ENCODE assay signal across 7 mouse cellular contexts in the genomic region with DNA sequence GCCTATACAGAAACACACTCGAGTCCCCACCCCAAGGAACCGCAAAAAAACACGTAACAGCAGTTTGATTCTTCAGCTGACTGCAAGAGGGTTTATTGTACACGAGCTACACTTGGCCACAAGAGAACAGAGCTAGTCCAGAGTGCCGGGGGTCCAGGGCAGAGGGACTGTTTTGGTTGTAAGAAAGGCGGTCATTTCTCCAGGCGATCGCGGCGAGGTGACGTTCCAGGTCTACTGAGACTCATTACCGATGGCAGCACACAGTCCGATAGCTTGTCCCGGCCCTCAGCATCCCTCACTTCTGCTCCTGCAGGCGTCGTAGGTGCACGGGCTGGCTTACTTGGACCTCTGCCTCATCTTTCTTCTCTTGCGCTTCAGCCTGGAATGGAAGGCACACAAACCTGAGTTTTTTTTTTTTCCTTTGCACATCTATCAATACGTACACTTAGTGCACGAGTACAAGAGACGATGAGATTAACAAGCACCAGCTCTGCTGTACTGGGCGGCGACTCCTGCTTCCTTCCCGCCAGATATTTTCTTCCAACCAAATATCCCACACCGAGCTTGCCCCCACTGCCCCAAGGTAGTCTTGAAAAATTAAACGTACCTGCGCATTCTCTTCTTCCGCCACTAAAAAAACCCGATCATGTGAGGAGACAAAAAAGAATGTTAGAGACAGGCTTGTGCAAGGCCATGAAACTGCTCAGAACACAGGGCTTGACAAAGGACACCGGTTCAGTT. TPM values are rescaled to one million over a fixed set of nuclear protein-coding genes. Genes with fewer than 3 reads are reported as not detected.
DNase-seq lines count a peak whose midpoint lies in the region; ATAC-seq and TF ChIP-seq lines count a peak whose summit lies in the region.
"Not testable (repeated sequence)": the region's sequence is repeated elsewhere in the genome, so short reads cannot be mapped to it uniquely, and the experiment has no call there.

No protein-coding gene starts in this region.

- peaks cover 10% of the 10 kb centered on the region for H3K4me1 ChIP-seq in bone marrow macrophage, adult 2 months (ENCODE audit: control insufficient read depth, insufficient read depth, low read length)
- H3K4me1 ChIP-seq in embryonic facial prominence, embryonic 15.5 days = peaks cover 13% of the 10 kb centered on the region; the same call in 1 of the 2 replicates
- H3K4me1 ChIP-seq in heart, embryonic 13.5 days = peaks cover 27% of the 10 kb centered on the region
- not testable (repeated sequence) for H3K4me1 ChIP-seq in intestine, postnatal 0 days (replicated peaks; ENCODE audit: control insufficient read depth, insufficient read depth, low read length)
- H3K4me1 ChIP-seq in megakaryocyte, embryonic 14.5 days = peaks cover 46% of the 10 kb centered on the region

- H3K27ac ChIP-seq in bone marrow macrophage, adult 2 months (ENCODE audit: insufficient read depth, low read depth, low read length) = peak overlapping the region; percentile 90
- H3K27ac ChIP-seq in embryonic facial prominence, embryonic 15.5 days (replicated peaks) = peak overlapping the region; percentile 97
- peak overlapping the region; percentile 97 for H3K27ac ChIP-seq in heart, embryonic 13.5 days (replicated peaks)
- H3K27ac ChIP-seq in intestine, postnatal 0 days (ENCODE audit: low read depth, low read length) = peak overlapping the region; percentile 89

- H3K4me3 ChIP-seq in bone marrow macrophage, adult 2 months (ENCODE audit: insufficient read depth, low read length) = peak overlapping the region; percentile 88
- peak overlapping the region; percentile 80 for H3K4me3 ChIP-seq in embryonic facial prominence, embryonic 15.5 days (replicated peaks)
- peak overlapping the region; percentile 83 for H3K4me3 ChIP-seq in heart, embryonic 13.5 days
- peak overlapping the region; percentile 77 for H3K4me3 ChIP-seq in intestine, postnatal 0 days (ENCODE audit: low read depth, low read length)
- H3K4me3 ChIP-seq in megakaryocyte, embryonic 14.5 days (replicated peaks) = peak overlapping the region; percentile 97

- TF ChIP-seq CTCF in bone marrow macrophage, adult 2 months (IDR thresholded peaks at IDR 0.05; ENCODE audit: low read depth, low read length); intestine, postnatal 0 days (IDR thresholded peaks at IDR 0.05; ENCODE audit: low read depth): not testable (repeated sequence)

- not testable (repeated sequence) for TF ChIP-seq POLR2A in bone marrow macrophage, adult 2 months (IDR thresholded peaks at IDR 0.05; ENCODE audit: borderline replicate concordance, low read depth, low read length)

- H3K9ac ChIP-seq in embryonic facial prominence, embryonic 15.5 days = peak overlapping the region; percentile 79
- H3K9ac ChIP-seq in heart, embryonic 13.5 days = peak overlapping the region; percentile 99
- peak overlapping the region; percentile 88 for H3K9ac ChIP-seq in intestine, postnatal 0 days (ENCODE audit: low read depth, low read length)

- WGBS in embryonic facial prominence, embryonic 15.5 days = under 1% methylated on average over 30 of the region's 30 CpGs
- WGBS in heart, embryonic 13.5 days = 3% methylated on average over 30 of the region's 30 CpGs
- under 1% methylated on average over 25 of the region's 30 CpGs for WGBS in intestine, postnatal 0 days

- peak overlapping the region; percentile 81 for H3K4me2 ChIP-seq in embryonic facial prominence, embryonic 15.5 days (replicated peaks)
- H3K4me2 ChIP-seq in heart, embryonic 13.5 days = peak overlapping the region; percentile 93
- peak overlapping the region; percentile 88 for H3K4me2 ChIP-seq in intestine, postnatal 0 days (replicated peaks; ENCODE audit: low read depth)

- H3K27me3 ChIP-seq in embryonic facial prominence, embryonic 15.5 days; heart, embryonic 13.5 days (replicated peaks); intestine, postnatal 0 days (replicated peaks; ENCODE audit: control insufficient read depth, insufficient read depth, low read length); megakaryocyte, embryonic 14.5 days (replicated peaks): not testable (repeated sequence)

- peak; percentile 18 for DNase-seq in liver
- peak; percentile 27 to 32 for DNase-seq in right cerebral cortex, adult 2 months (ENCODE audit: low spot score in 2 of 2)

- ATAC-seq in embryonic facial prominence, embryonic 15.5 days (ENCODE audit: insufficient number of reproducible peaks, low FRiP score, low TSS enrichment, low read depth); heart, embryonic 13.5 days (ENCODE audit: extremely low read depth, insufficient number of reproducible peaks, low FRiP score, low TSS enrichment); intestine, postnatal 0 days: not testable (repeated sequence)

- not testable (repeated sequence) for H3K9me3 ChIP-seq in embryonic facial prominence, embryonic 15.5 days (replicated peaks); heart, embryonic 13.5 days; intestine, postnatal 0 days (ENCODE audit: control insufficient read depth); megakaryocyte, embryonic 14.5 days

- H3K36me3 ChIP-seq in embryonic facial prominence, embryonic 15.5 days = peaks cover 24% of the 10 kb centered on the region
- H3K36me3 ChIP-seq in heart, embryonic 13.5 days = peaks cover 27% of the 10 kb centered on the region
- H3K36me3 ChIP-seq in intestine, postnatal 0 days (ENCODE audit: control insufficient read depth, insufficient read depth) = peaks cover 26% of the 10 kb centered on the region
- peaks cover 29% of the 10 kb centered on the region for H3K36me3 ChIP-seq in megakaryocyte, embryonic 14.5 days (replicated peaks; ENCODE audit: low read length)

RNA-seq across cellular contexts. Expression of gene Zc3h10, which starts 0.6 kb away (rescaled TPM):
- 9.6 and 15.4 TPM in 2 replicates for polyA plus RNA-seq in bone marrow macrophage, adult 2 months (2012; ENCODE audit: insufficient read depth, insufficient read length, missing spikeins)
- 15.8 and 16.0 TPM in 2 replicates for polyA plus RNA-seq in embryonic facial prominence, embryonic 15.5 days (2015; fragmentation: Nextera tagmentation; extraction: Ambion mirVana)
- polyA plus RNA-seq in heart, embryonic 13.5 days (2015; fragmentation: Nextera tagmentation; extraction: Ambion mirVana) = 7.6 and 9.4 TPM in 2 replicates
- polyA plus RNA-seq in intestine, postnatal 0 days (2015; fragmentation: Nextera tagmentation; extraction: Ambion mirVana) = 10.0 and 10.4 TPM in 2 replicates
- 21.5 and 24.2 TPM in 2 replicates for polyA plus RNA-seq in megakaryocyte, embryonic 14.5 days (2012; ENCODE audit: insufficient read depth, low replicate concordance)

RNA-seq across cellular contexts. Expression of gene Rpl41, which starts 0.9 kb away (rescaled TPM):
- polyA plus RNA-seq in bone marrow macrophage, adult 2 months (2012; ENCODE audit: insufficient read depth, insufficient read length, missing spikeins) = 2,460 and 2,819 TPM in 2 replicates
- 4,202 and 4,259 TPM in 2 replicates for polyA plus RNA-seq in embryonic facial prominence, embryonic 15.5 days (2015; fragmentation: Nextera tagmentation; extraction: Ambion mirVana)
- polyA plus RNA-seq in heart, embryonic 13.5 days (2015; fragmentation: Nextera tagmentation; extraction: Ambion mirVana) = 2,656 and 2,881 TPM in 2 replicates
- polyA plus RNA-seq in intestine, postnatal 0 days (2015; fragmentation: Nextera tagmentation; extraction: Ambion mirVana) = 2,426 and 2,428 TPM in 2 replicates
- polyA plus RNA-seq in megakaryocyte, embryonic 14.5 days (2012; ENCODE audit: insufficient read depth, low replicate concordance) = 1,477 and 10,817 TPM in 2 replicates

RNA-seq across cellular contexts. Expression of gene Pa2g4, which starts 17.6 kb away (rescaled TPM):
- polyA plus RNA-seq in bone marrow macrophage, adult 2 months (2012; ENCODE audit: insufficient read depth, insufficient read length, missing spikeins) = 70.1 and 76.0 TPM in 2 replicates
- 186 and 189 TPM in 2 replicates for polyA plus RNA-seq in embryonic facial prominence, embryonic 15.5 days (2015; fragmentation: Nextera tagmentation; extraction: Ambion mirVana)
- 125 and 136 TPM in 2 replicates for polyA plus RNA-seq in heart, embryonic 13.5 days (2015; fragmentation: Nextera tagmentation; extraction: Ambion mirVana)
- polyA plus RNA-seq in intestine, postnatal 0 days (2015; fragmentation: Nextera tagmentation; extraction: Ambion mirVana) = 65.3 and 66.8 TPM in 2 replicates
- polyA plus RNA-seq in megakaryocyte, embryonic 14.5 days (2012; ENCODE audit: insufficient read depth, low replicate concordance) = 407 and 451 TPM in 2 replicates

RNA-seq across cellular contexts. Expression of gene Esyt1, which starts 22.6 kb away (rescaled TPM):
- polyA plus RNA-seq in bone marrow macrophage, adult 2 months (2012; ENCODE audit: insufficient read depth, insufficient read length, missing spikeins) = 179 and 197 TPM in 2 replicates
- polyA plus RNA-seq in embryonic facial prominence, embryonic 15.5 days (2015; fragmentation: Nextera tagmentation; extraction: Ambion mirVana) = 43.3 and 44.0 TPM in 2 replicates
- 17.2 and 17.3 TPM in 2 replicates for polyA plus RNA-seq in heart, embryonic 13.5 days (2015; fragmentation: Nextera tagmentation; extraction: Ambion mirVana)
- 11.7 and 12.5 TPM in 2 replicates for polyA plus RNA-seq in intestine, postnatal 0 days (2015; fragmentation: Nextera tagmentation; extraction: Ambion mirVana)
- 48.5 and 62.5 TPM in 2 replicates for polyA plus RNA-seq in megakaryocyte, embryonic 14.5 days (2012; ENCODE audit: insufficient read depth, low replicate concordance)

RNA-seq across cellular contexts. Expression of gene Erbb3, which starts 41.2 kb away (rescaled TPM):
- 2.2 and 2.6 TPM in 2 replicates for polyA plus RNA-seq in bone marrow macrophage, adult 2 months (2012; ENCODE audit: insufficient read depth, insufficient read length, missing spikeins)
- polyA plus RNA-seq in embryonic facial prominence, embryonic 15.5 days (2015; fragmentation: Nextera tagmentation; extraction: Ambion mirVana) = 23.9 and 25.8 TPM in 2 replicates
- polyA plus RNA-seq in heart, embryonic 13.5 days (2015; fragmentation: Nextera tagmentation; extraction: Ambion mirVana) = 3.7 and 4.1 TPM in 2 replicates
- 22.3 and 23.8 TPM in 2 replicates for polyA plus RNA-seq in intestine, postnatal 0 days (2015; fragmentation: Nextera tagmentation; extraction: Ambion mirVana)
- polyA plus RNA-seq in megakaryocyte, embryonic 14.5 days (2012; ENCODE audit: insufficient read depth, low replicate concordance) = 0.08 TPM in 1 of 2 replicates, not detected in the other
